Mouse (Mus musculus) kidney, adult 18-20 months (tissue): ENCODE results near the gene Unc93a2.
"Not testable (repeated sequence)": the region's sequence is repeated elsewhere in the genome, so short reads cannot be mapped to it uniquely, and the experiment has no call there.

Source experiments
- DNase-seq: peaks from one replicate; pipeline ENCODE4 v3.0.0; 2021

Unc93a2 gene

GRCm38 (mm10) chr17:7369401-7369800, 15.9 kb downstream of the Unc93a2 start:
- not testable (repeated sequence) for DNase-seq

GRCm38 (mm10) chr17:7366676-7367374, 18.4 kb downstream of the Unc93a2 start:
- DNase-seq: not testable (repeated sequence)

GRCm38 (mm10) chr17:7366265-7366664, 19.0 kb downstream of the Unc93a2 start:
- not testable (repeated sequence) for DNase-seq

GRCm38 (mm10) chr17:7365615-7366014, 19.6 kb downstream of the Unc93a2 start:
- not testable (repeated sequence) for DNase-seq

- not testable (repeated sequence) for DNase-seq
These were observed 24.4 kb downstream of the Unc93a2 start for GRCm38 (mm10) chr17:7360749-7361465.

- DNase-seq: not testable (repeated sequence)
These were observed 25.5 kb downstream of the Unc93a2 start for GRCm38 (mm10) chr17:7359806-7360205.

- DNase-seq: not testable (repeated sequence)
These were observed 32.7 kb downstream of the Unc93a2 start, which contains the start of gene Ttll2 for GRCm38 (mm10) chr17:7352596-7352995. Ttll2 (minus strand) TSS chr17:7352696.

- DNase-seq: not testable (repeated sequence)
These were observed 36.5 kb downstream of the Unc93a2 start for GRCm38 (mm10) chr17:7348765-7349164.

- not testable (repeated sequence) for DNase-seq
These were observed 47.9 kb downstream of the Unc93a2 start for GRCm38 (mm10) chr17:7337381-7337780.

GRCm38 (mm10) chr17:7332745-7333144, 52.5 kb downstream of the Unc93a2 start:
- not testable (repeated sequence) for DNase-seq

- not testable (repeated sequence) for DNase-seq
These were observed 58.8 kb downstream of the Unc93a2 start for GRCm38 (mm10) chr17:7326415-7326814.

- DNase-seq: not testable (repeated sequence)
These were observed 60.9 kb downstream of the Unc93a2 start, which contains the start of gene Tcp10a for GRCm38 (mm10) chr17:7324346-7324745. Tcp10a (plus strand) TSS chr17:7324646.

- DNase-seq: not testable (repeated sequence)
These were observed 65.5 kb downstream of the Unc93a2 start for GRCm38 (mm10) chr17:7319789-7320188.

GRCm38 (mm10) chr17:7315693-7316382, 69.4 kb downstream of the Unc93a2 start:
- DNase-seq: not testable (repeated sequence)
